Mouse (Mus musculus): ENCODE data around the gene Fnip1. TPM values are rescaled to one million over a fixed set of nuclear protein-coding genes. Genes with fewer than 3 reads are reported as not detected.

Fnip1 gene
- polyA plus RNA-seq, 1 experiment: 3.2 TPM

- H3K36me3 ChIP-seq (ENCODE audit: control insufficient read depth, insufficient read depth, low read length): no peaks in the 10 kb centered on the region
- no peak overlapping the region for H3K4me3 ChIP-seq (ENCODE audit: control insufficient read depth, insufficient read depth, low read length)
- H3K27me3 ChIP-seq (ENCODE audit: control insufficient read depth, insufficient read depth, low read length): no peaks in the 10 kb centered on the region
- H3K4me1 ChIP-seq (replicated peaks; ENCODE audit: control insufficient read depth, insufficient read depth, low read length): no peaks in the 10 kb centered on the region
- no peak for DNase-seq
- no peak overlapping the region for H3K27ac ChIP-seq (ENCODE audit: control insufficient read depth, insufficient read depth, low read length)
- no peak for TF ChIP-seq POLR2A (IDR thresholded peaks at IDR 0.05; ENCODE audit: control insufficient read depth, extremely low read depth, insufficient read depth, low read length, poor library complexity)
- no peak for TF ChIP-seq CTCF (IDR thresholded peaks at IDR 0.05; ENCODE audit: borderline replicate concordance, control insufficient read depth, extremely low read depth, insufficient read depth, low read length, poor library complexity)
- WGBS: 94% methylated on average over 2 of the region's 2 CpGs
These were observed 117.0 kb downstream of the Fnip1 start for GRCm38 (mm10) chr11:54554970-54555369.

- Histone ChIP-seq H3K36me3 (ENCODE audit: control insufficient read depth, insufficient read depth, low read length) (no peaks in the 10 kb centered on the region), H3K27me3 (ENCODE audit: control insufficient read depth, insufficient read depth, low read length) (no peaks in the 10 kb centered on the region), H3K4me3 (ENCODE audit: control insufficient read depth, insufficient read depth, low read length) (no peak overlapping the region), H3K27ac (ENCODE audit: control insufficient read depth, insufficient read depth, low read length) (no peak overlapping the region), H3K4me1 (replicated peaks; ENCODE audit: control insufficient read depth, insufficient read depth, low read length) (no peaks in the 10 kb centered on the region)
- DNase-seq: peak; percentile 25
- 64% methylated on average over 5 of the region's 5 CpGs for WGBS
- TF ChIP-seq CTCF (IDR thresholded peaks at IDR 0.05; ENCODE audit: borderline replicate concordance, control insufficient read depth, extremely low read depth, insufficient read depth, low read length, poor library complexity) (no peak), POLR2A (IDR thresholded peaks at IDR 0.05; ENCODE audit: control insufficient read depth, extremely low read depth, insufficient read depth, low read length, poor library complexity) (no peak)
These were observed 124.8 kb downstream of the Fnip1 start for GRCm38 (mm10) chr11:54562761-54563160.

Other genes starting within 250 kb of the Fnip1 start
- 0.41 and 0.44 TPM in 2 replicates for gene Csf2, start 188.5 kb upstream of the Fnip1 start, polyA plus RNA-seq (2012; rRNA removed)
- gene Il3, start 170.9 kb upstream of the Fnip1 start, polyA plus RNA-seq (2012; rRNA removed): not detected in 2 replicates
- gene Acsl6, start 134.4 kb upstream of the Fnip1 start, polyA plus RNA-seq (2012; rRNA removed): 0.27 and 0.40 TPM in 2 replicates
- gene Meikin, start 67.5 kb upstream of the Fnip1 start, polyA plus RNA-seq (2012; rRNA removed): not detected in 2 replicates
- 73.9 and 82.0 TPM in 2 replicates for gene Rapgef6, start 84.6 kb downstream of the Fnip1 start, polyA plus RNA-seq (2012; rRNA removed)

Data from thymus, adult 2 months (tissue).